Mouse (Mus musculus): ENCODE measurements around the gene Ppp4r4. TPM values are rescaled to one million over a fixed set of nuclear protein-coding genes. Genes with fewer than 3 reads are reported as not detected.
"Not testable (repeated sequence)": the region's sequence is repeated elsewhere in the genome, so short reads cannot be mapped to it uniquely, and the experiment has no call there.

Ppp4r4 gene
- polyA plus RNA-seq, 1 experiment from 2014 or later = 2.6 TPM

- Histone ChIP-seq H3K27me3 (ENCODE audit: low read depth, poor library complexity, severe bottlenecking) (no peaks in the 10 kb centered on the region), H3K4me1 (no peaks in the 10 kb centered on the region), H3K36me3 (no peaks in the 10 kb centered on the region), H3K9me3 (replicated peaks) (no peaks in the 10 kb centered on the region), H3K4me3 (no peak overlapping the region), H3K27ac (replicated peaks) (no peak overlapping the region)
- 89% methylated on average over 7 of the region's 7 CpGs for WGBS
- DNase-seq (ENCODE audit: low spot score) = no peak
Measured at GRCm38 (mm10) chr12:103655123-103656044, 123.3 kb downstream of the Ppp4r4 start.

- no peak for DNase-seq (ENCODE audit: low spot score)
- H3K9me3 ChIP-seq (replicated peaks) = no peaks in the 10 kb centered on the region
- no peaks in the 10 kb centered on the region for H3K36me3 ChIP-seq
- H3K4me3 ChIP-seq = no peak within 1 kb of the TSS
- WGBS = 85% methylated on average over 9 of the region's 9 CpGs
- no peaks in the 10 kb centered on the region for H3K4me1 ChIP-seq
- H3K27ac ChIP-seq (replicated peaks) = no peak within 1 kb of the TSS
- no peaks in the 10 kb centered on the region for H3K27me3 ChIP-seq (ENCODE audit: low read depth, poor library complexity, severe bottlenecking)
Measured at GRCm38 (mm10) chr12:103656848-103657626, 125.0 kb downstream of the Ppp4r4 start, which contains the start of gene Serpina6. Serpina6 (minus strand) TSS chr12:103657212.

DNA sequence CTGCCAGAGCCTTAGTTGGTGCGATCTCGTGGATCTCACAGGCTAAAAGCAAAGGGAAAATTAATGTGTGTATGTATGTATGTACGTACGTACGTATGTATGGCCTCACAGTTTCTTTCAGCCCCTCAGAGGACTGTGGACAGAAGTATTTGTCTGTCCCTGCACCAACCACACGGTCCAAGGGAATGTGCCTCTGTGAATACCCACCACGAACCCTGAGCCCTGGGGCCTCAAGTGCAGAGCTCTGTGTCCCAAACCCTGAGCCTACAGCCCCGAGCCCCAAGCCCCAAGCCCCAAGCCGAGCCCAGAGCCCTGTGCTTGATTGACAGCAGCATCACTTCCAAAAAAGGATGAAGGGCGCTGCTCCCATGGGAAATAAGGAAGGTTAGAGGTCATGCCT, 125.9 kb downstream of the Ppp4r4 start:
- 80% methylated on average over 10 of the region's 10 CpGs for WGBS
- no peak for DNase-seq (ENCODE audit: low spot score)
- Histone ChIP-seq H3K4me3 (no peak overlapping the region), H3K9me3 (replicated peaks) (no peaks in the 10 kb centered on the region), H3K27me3 (ENCODE audit: low read depth, poor library complexity, severe bottlenecking) (no peaks in the 10 kb centered on the region), H3K36me3 (no peaks in the 10 kb centered on the region), H3K27ac (replicated peaks) (no peak overlapping the region), H3K4me1 (no peaks in the 10 kb centered on the region)

- Histone ChIP-seq H3K4me3 (no peak overlapping the region), H3K4me1 (no peaks in the 10 kb centered on the region), H3K9me3 (replicated peaks) (no peaks in the 10 kb centered on the region), H3K27ac (replicated peaks) (no peak overlapping the region), H3K36me3 (no peaks in the 10 kb centered on the region), H3K27me3 (ENCODE audit: low read depth, poor library complexity, severe bottlenecking) (no peaks in the 10 kb centered on the region)
- no peak for DNase-seq (ENCODE audit: low spot score)
- 86% methylated on average over 2 of the region's 2 CpGs for WGBS
Measured at GRCm38 (mm10) chr12:103659171-103659570, 127.1 kb downstream of the Ppp4r4 start.

- Histone ChIP-seq H3K27me3 (ENCODE audit: low read depth, poor library complexity, severe bottlenecking) (no peaks in the 10 kb centered on the region), H3K36me3 (no peaks in the 10 kb centered on the region), H3K9me3 (replicated peaks) (no peaks in the 10 kb centered on the region), H3K4me1 (no peaks in the 10 kb centered on the region), H3K27ac (replicated peaks) (no peak overlapping the region), H3K4me3 (no peak overlapping the region)
- no peak for DNase-seq (ENCODE audit: low spot score)
- 83% methylated on average over 5 of the region's 5 CpGs for WGBS
Measured at GRCm38 (mm10) chr12:103660076-103660475, 128.0 kb downstream of the Ppp4r4 start.

- not testable (repeated sequence) for H3K27ac ChIP-seq (replicated peaks); H3K9me3 ChIP-seq (replicated peaks); H3K4me1 ChIP-seq; H3K27me3 ChIP-seq (ENCODE audit: low read depth, poor library complexity, severe bottlenecking); H3K36me3 ChIP-seq; DNase-seq (ENCODE audit: low spot score); H3K4me3 ChIP-seq
Measured at GRCm38 (mm10) chr12:103662053-103662452, 130.0 kb downstream of the Ppp4r4 start.

Other genes with a start within 250 kb of the Ppp4r4 start
- gene Fam181a, start 221.3 kb upstream of the Ppp4r4 start, polyA plus RNA-seq (2016; fragmentation: Nextera tagmentation; extraction: Ambion mirVana) = 52.7 and 54.9 TPM in 2 replicates
- 0.53 and 0.83 TPM in 2 replicates for gene Asb2, start 176.3 kb upstream of the Ppp4r4 start, polyA plus RNA-seq (2016; fragmentation: Nextera tagmentation; extraction: Ambion mirVana)
- 11.8 and 12.7 TPM in 2 replicates for gene Otub2, start 143.6 kb upstream of the Ppp4r4 start, polyA plus RNA-seq (2016; fragmentation: Nextera tagmentation; extraction: Ambion mirVana)
- 0.47 and 0.89 TPM in 2 replicates for gene 9330161L09Rik, start 124.5 kb upstream of the Ppp4r4 start, polyA plus RNA-seq (2016; fragmentation: Nextera tagmentation; extraction: Ambion mirVana)
- gene Ddx24, start 106.5 kb upstream of the Ppp4r4 start, polyA plus RNA-seq (2016; fragmentation: Nextera tagmentation; extraction: Ambion mirVana) = 100 and 101 TPM in 2 replicates
- gene Ifi27, start 98.1 kb upstream of the Ppp4r4 start, polyA plus RNA-seq (2016; fragmentation: Nextera tagmentation; extraction: Ambion mirVana) = 0.75 and 1.4 TPM in 2 replicates
- gene Ifi27l2a, start 88.6 kb upstream of the Ppp4r4 start, polyA plus RNA-seq (2016; fragmentation: Nextera tagmentation; extraction: Ambion mirVana) = 0.48 and 1.4 TPM in 2 replicates
- gene Ifi27l2b, start 75.1 kb upstream of the Ppp4r4 start, polyA plus RNA-seq (2016; fragmentation: Nextera tagmentation; extraction: Ambion mirVana) = not detected in 2 replicates
- not detected in 2 replicates for gene Serpina10, start 99.2 kb downstream of the Ppp4r4 start, polyA plus RNA-seq (2016; fragmentation: Nextera tagmentation; extraction: Ambion mirVana)
- not detected in 2 replicates for gene Serpina6, start 124.9 kb downstream of the Ppp4r4 start, polyA plus RNA-seq (2016; fragmentation: Nextera tagmentation; extraction: Ambion mirVana)
- gene Serpina16, start 143.9 kb downstream of the Ppp4r4 start, polyA plus RNA-seq (2016; fragmentation: Nextera tagmentation; extraction: Ambion mirVana) = not detected in 2 replicates
- gene Serpina1f, start 163.2 kb downstream of the Ppp4r4 start, polyA plus RNA-seq (2016; fragmentation: Nextera tagmentation; extraction: Ambion mirVana) = not detected in 2 replicates
- not detected in 2 replicates for gene Serpina1d, start 241.3 kb downstream of the Ppp4r4 start, polyA plus RNA-seq (2016; fragmentation: Nextera tagmentation; extraction: Ambion mirVana)